Mouse (Mus musculus) heart, adult 2 months (tissue): ENCODE data around the gene Hist1h4i.

Experiments used
- CTCF ChIP-seq: fragments of 200-600 bp; IDR thresholded peaks from 2 replicates; pipeline ENCODE4 v1.8.1; 2022; ENCODE audit warnings: antibody characterized with exemption, mild to moderate bottlenecking, moderate library complexity
- EP300 ChIP-seq: fragments of 200-500 bp; IDR thresholded peaks from 2 replicates; pipeline ENCODE4 v1.6.1; 2011; ENCODE audit warnings: low read depth, low read length, control low read depth; ENCODE audit not compliant: insufficient read depth
- POLR2A ChIP-seq: fragments of 200-500 bp; IDR thresholded peaks from 2 replicates; pipeline ENCODE4 v1.6.1; 2011; ENCODE audit warnings: mild to moderate bottlenecking, low read depth, low read length, control low read depth; ENCODE audit not compliant: insufficient read depth

DNA sequence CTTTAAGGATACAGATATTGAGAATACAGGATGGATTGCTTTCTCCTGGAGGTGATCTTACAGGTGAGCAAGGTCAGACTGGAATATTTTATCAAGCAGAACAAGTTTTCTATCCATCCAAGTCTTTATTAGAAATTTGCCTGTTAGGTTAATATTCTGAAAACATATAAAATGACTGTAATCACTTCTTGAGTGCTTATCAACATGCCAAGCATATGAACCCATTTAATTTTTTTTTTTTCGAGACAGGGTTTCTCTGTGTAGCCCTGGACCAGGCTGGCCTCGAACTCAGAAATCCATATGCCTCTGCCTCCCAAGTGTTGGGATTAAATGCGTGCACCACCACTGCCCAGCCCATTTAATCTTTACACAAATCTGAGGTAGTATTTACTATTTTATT lies 4.2 kb downstream of the Hist1h4i start:
- TF ChIP-seq CTCF = no peak
- TF ChIP-seq POLR2A = no peak
- TF ChIP-seq EP300 = no peak
